Mouse (Mus musculus) C2C12 (cell line): ENCODE measurements around the gene Nup85.
A peak's percentile ranks its signal among the peaks of the same experiment; 100 is the strongest.

Experiments used
- CTCF ChIP-seq: IDR thresholded peaks from one replicate; pipeline ENCODE4 v1.5.1; 2011; ENCODE audit not compliant: control insufficient read depth, insufficient read depth, insufficient read length
- MYOD1 ChIP-seq: IDR thresholded peaks from one replicate; pipeline ENCODE4 v1.6.1; 2011; ENCODE audit warnings: low read depth; ENCODE audit not compliant: control insufficient read depth, insufficient read length
- MYOG ChIP-seq: IDR thresholded peaks from one replicate; pipeline ENCODE4 v1.6.1; 2011; ENCODE audit not compliant: control insufficient read depth, insufficient read length; ENCODE audit errors: extremely low read depth
- USF1 ChIP-seq: IDR thresholded peaks from one replicate; pipeline ENCODE4 v1.6.1; 2011; ENCODE audit warnings: low read depth, mild to moderate bottlenecking, control low read depth, moderate library complexity

DNA sequence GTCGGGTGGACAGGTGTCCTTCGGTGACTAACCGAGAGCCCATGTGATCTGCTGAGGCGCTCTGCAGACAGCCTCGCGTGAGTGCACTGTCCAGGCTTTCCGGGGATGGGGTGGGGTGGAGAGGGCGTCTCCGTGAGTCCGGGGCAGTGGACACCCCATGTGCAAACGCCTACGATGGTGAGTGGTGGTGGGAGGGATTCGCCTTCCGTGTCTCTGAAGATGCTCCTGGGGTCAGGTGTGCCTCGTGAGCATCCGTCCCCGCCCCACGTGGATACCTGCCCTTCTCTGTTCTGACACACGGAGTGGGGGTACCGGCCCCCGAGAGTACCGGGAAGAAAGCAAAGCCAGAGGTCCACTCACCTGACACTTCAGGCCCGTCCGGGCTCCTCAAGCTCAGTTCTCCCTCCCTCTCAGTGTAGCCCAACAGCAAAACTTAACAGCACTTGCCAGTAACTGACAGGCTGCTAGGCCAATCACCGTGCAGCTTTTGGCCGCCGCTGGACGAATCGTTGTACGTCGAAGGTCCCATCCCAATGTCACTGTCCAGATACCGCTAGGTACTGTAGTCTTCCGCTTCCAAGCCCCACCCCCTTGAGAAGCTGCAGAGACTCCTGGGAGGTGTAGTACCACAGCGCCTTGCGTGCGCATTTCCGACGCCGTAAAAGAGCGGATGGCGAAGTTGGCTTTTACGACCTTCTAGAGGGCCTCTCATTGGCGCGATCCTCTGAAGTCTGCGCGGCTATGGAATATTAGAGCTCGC, 63.7 kb downstream of the Nup85 start, which contains the start of gene Slc25a19:
- TF ChIP-seq USF1 = peak; percentile 51
- TF ChIP-seq CTCF = no peak
- no peak for TF ChIP-seq MYOD1
- no peak for TF ChIP-seq MYOG
